Mouse (Mus musculus): Measurements from ENCODE around the gene Unc93b1.

The Unc93b1 gene

DNA sequence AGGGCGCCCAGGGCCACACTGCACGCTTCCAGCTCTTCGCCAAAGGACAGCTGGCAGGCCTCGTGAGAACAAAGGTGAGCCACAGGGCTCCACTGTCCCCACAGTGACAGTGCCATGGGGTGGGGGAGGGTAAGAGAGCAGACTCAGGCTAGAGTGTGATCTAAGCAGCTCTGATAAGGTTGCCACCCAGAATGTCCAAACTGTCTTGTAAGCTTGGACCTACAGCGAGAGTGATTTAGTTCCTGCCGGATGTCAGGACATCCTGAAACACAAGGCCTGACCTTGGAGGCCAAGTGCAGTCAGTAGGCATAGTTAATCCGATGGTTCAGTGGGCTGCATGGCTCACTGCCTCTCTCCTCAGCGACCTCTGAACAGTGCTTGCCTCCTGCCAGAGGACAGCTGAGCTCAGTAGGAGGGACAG, 50.3 kb downstream of the Unc93b1 start:
- no peak for DNase-seq (ENCODE audit: low read depth, low spot score)

GRCm38 (mm10) chr19:3986334-3986733, 51.3 kb downstream of the Unc93b1 start, which contains the start of gene Acy3:
Gene Acy3, plus strand, starts transcription at chr19:3986570.
- DNase-seq (ENCODE audit: low read depth, low spot score): no peak

DNA sequence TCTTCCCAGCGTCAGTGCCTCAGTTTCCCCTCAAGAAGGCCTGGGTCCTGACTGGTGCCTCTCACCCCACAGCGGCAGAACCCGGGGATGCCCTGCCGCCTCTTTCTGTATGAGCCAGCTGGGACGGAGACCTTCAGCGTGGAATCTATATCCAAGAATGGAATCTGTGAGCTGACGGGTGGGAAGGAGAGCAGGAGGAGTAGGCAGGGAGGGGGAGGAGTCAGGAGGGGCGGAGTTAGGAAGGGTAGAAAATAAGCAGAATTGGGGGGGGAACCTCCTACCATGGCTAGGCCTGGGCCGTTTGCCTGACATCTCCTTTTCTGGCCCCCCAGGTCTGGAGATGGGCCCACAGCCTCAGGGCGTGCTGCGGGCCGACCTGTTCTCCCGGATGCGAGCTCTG, 53.1 kb downstream of the Unc93b1 start:
- DNase-seq (ENCODE audit: low read depth, low spot score): no peak

GRCm38 (mm10) chr19:3988750-3989149, 53.8 kb downstream of the Unc93b1 start:
- DNase-seq (ENCODE audit: low read depth, low spot score): no peak

DNA sequence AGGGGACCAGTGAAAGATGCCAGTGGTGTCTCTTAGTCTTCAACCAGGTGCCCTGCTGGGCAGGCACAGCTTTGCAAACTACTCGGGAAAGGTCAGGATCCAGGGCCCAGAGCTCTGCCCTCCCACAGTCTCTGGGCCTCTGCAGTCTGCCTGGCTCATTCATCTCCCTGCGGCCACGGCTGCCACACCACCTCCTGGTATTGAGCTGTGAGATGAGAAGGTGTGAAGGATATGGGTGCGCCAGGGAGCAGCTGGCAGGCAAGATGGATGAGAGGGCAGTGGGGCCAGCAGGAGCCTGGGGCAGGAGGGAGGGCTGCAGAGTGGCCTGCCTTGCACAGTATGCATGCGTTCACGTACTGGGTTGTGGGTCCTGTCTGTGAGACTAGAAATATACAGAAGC, 55.8 kb downstream of the Unc93b1 start:
- no peak for DNase-seq (ENCODE audit: low read depth, low spot score)

GRCm38 (mm10) chr19:3991562-3991961, 56.6 kb downstream of the Unc93b1 start:
- no peak for DNase-seq (ENCODE audit: low read depth, low spot score)

DNA sequence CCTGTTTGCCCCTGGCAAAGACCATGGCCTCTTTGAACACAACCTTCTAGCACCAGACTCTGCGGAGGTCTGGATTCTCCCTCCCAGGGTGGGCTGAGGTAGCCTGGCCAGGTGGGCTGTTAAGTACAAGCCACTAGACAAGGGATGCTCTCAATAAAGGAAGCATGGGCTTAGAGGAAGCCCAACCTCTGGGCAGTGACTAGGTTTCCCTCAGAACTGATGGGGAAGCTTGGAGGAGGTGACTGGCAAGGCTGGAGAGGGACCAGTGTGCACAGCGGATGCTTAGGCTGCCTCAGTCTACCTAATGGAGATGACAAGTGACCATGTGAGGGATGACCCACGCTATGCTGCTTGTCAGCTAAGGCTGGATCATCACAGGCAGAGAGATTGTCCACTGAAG, 57.0 kb downstream of the Unc93b1 start:
- DNase-seq (ENCODE audit: low read depth, low spot score): no peak

DNA sequence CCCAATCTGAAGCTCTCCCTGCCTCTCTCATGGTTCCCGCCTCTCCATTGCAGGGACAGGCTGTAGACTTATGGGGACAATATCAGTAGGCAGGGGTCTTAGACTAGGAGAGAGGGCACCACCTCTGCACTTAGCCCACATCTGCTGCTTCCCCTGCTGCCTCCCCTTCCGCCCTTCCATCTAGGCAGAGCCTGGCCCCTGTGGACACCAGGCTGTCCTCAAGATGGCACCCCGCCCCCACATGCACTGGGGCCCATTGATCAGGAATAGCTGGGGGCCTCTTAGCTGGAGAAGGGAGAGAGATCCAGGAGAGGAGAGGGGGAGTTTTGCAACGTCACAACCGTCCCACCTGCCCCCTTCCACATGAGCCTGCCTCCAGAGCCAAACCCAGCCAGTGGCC, 57.4 kb downstream of the Unc93b1 start, which contains the start of gene Tbx10:
TSS of gene Tbx10 (plus strand) at position 337 of the 400 bp plus-strand sequence.
- DNase-seq (ENCODE audit: low read depth, low spot score): no peak

DNA sequence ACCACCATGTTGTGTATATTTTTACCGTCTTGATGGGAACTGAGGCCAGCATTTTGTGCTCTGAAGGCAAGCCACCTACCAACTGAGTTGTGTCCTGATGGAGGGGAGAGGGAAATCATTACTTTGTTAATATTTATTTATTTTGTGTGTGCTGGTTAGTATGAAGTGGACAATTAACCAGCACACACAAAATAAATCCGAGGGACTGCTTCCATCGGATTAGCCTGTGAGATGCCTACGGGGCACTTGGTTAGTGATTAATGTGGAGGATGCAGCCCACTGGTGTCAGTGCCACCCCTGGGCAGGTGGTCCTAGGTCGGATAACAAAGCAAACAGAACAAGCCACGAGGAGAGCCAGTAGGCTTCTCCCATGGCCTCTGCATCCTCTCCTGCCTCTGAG, 59.9 kb downstream of the Unc93b1 start:
- DNase-seq (ENCODE audit: low read depth, low spot score): no peak

DNA sequence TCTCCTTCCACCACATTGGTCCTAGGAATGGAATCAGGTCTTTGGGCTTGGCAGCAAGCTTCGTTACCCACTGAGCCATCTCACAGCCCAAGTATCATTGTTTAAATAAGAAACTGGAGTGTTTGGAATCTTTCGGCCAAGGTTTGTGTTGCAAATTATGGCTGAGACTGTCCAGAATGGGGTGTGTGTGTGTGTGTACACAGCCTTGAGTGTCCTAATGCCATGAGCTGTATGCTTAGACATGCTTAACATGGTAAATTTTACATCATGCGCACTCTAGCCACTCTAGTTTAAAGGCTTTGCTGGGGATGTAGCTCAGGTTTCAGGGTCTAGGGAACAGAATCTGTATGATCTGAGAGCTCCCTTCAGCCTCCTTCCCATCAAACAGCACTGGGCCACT, 60.5 kb downstream of the Unc93b1 start:
- no peak for DNase-seq (ENCODE audit: low read depth, low spot score)

- DNase-seq (ENCODE audit: low read depth, low spot score): no peak
Observed at GRCm38 (mm10) chr19:3996106-3996505, 61.1 kb downstream of the Unc93b1 start.

DNA sequence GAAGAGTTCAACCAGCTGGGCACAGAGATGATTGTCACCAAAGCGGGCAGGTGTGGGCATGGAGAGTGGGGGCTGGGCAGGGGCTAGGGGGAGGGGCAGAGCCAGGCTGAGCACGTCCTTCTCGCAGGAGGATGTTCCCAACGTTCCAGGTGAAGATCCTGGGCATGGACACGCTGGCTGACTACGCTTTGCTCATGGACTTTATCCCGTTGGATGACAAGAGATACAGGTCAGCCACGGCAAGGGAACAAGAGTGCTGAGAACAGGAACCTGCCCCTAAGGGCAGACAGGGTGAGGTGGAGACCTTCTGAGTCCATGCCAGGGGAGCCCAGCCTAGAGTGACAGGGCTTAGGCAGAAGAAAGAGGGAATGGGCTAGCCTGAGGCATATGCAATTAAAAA, 61.8 kb downstream of the Unc93b1 start:
- DNase-seq (ENCODE audit: low read depth, low spot score): no peak

- DNase-seq (ENCODE audit: low read depth, low spot score): no peak
Observed at GRCm38 (mm10) chr19:3997231-3997630, 62.2 kb downstream of the Unc93b1 start.

GRCm38 (mm10) chr19:3998335-3998734, 63.3 kb downstream of the Unc93b1 start:
- no peak for DNase-seq (ENCODE audit: low read depth, low spot score)

Data from c-Kit-negative CD71-positive TER-119-positive erythroid progenitor cells, embryonic 14.5 days (primary cell).